Mouse (Mus musculus): ENCODE data around the gene Nhlrc3.

The Nhlrc3 gene

GRCm38 (mm10) chr3:53454561-53454960 lies 8.6 kb downstream of the Nhlrc3 start:
- no peak for DNase-seq (ENCODE audit: low spot score)

GRCm38 (mm10) chr3:53454005-53454404 lies 9.1 kb downstream of the Nhlrc3 start:
- DNase-seq (ENCODE audit: low spot score): no peak

- DNase-seq (ENCODE audit: low spot score): no peak
Observed at GRCm38 (mm10) chr3:53453346-53453745, 9.8 kb downstream of the Nhlrc3 start.

GRCm38 (mm10) chr3:53452351-53452750 lies 10.8 kb downstream of the Nhlrc3 start:
- DNase-seq (ENCODE audit: low spot score): no peak

- DNase-seq (ENCODE audit: low spot score): no peak
Observed at GRCm38 (mm10) chr3:53450666-53451065, 12.5 kb downstream of the Nhlrc3 start.

- peak; percentile 75 for DNase-seq (ENCODE audit: low spot score)
Observed at GRCm38 (mm10) chr3:53448208-53448607, 14.9 kb downstream of the Nhlrc3 start.

- DNase-seq (ENCODE audit: low spot score): no peak
Observed at GRCm38 (mm10) chr3:53446801-53447200, 16.3 kb downstream of the Nhlrc3 start.

- DNase-seq (ENCODE audit: low spot score): no peak
Observed at GRCm38 (mm10) chr3:53445540-53445939, 17.6 kb downstream of the Nhlrc3 start.

- no peak for DNase-seq (ENCODE audit: low spot score)
Observed at GRCm38 (mm10) chr3:53436550-53436949, 26.6 kb downstream of the Nhlrc3 start.

- DNase-seq (ENCODE audit: low spot score): no peak
Observed at GRCm38 (mm10) chr3:53434610-53435009, 28.5 kb downstream of the Nhlrc3 start.

- DNase-seq (ENCODE audit: low spot score): no peak
Observed at GRCm38 (mm10) chr3:53423576-53423975, 39.6 kb downstream of the Nhlrc3 start.

GRCm38 (mm10) chr3:53422691-53423090 lies 40.4 kb downstream of the Nhlrc3 start:
- DNase-seq (ENCODE audit: low spot score): no peak

- DNase-seq (ENCODE audit: low spot score): no peak
Observed at GRCm38 (mm10) chr3:53421656-53422055, 41.5 kb downstream of the Nhlrc3 start.

- no peak for DNase-seq (ENCODE audit: low spot score)
Observed at GRCm38 (mm10) chr3:53417701-53418100, 45.4 kb downstream of the Nhlrc3 start.

- peak; percentile 12 for DNase-seq (ENCODE audit: low spot score)
Observed at GRCm38 (mm10) chr3:53416036-53416506, 47.1 kb downstream of the Nhlrc3 start.

- no peak for DNase-seq (ENCODE audit: low spot score)
Observed at GRCm38 (mm10) chr3:53413959-53414358, 49.2 kb downstream of the Nhlrc3 start.

- no peak for DNase-seq (ENCODE audit: low spot score)
Observed at GRCm38 (mm10) chr3:53413465-53413864, 49.7 kb downstream of the Nhlrc3 start.

- no peak for DNase-seq (ENCODE audit: low spot score)
Observed at GRCm38 (mm10) chr3:53412259-53412658, 50.9 kb downstream of the Nhlrc3 start.

- no peak for DNase-seq (ENCODE audit: low spot score)
Observed at GRCm38 (mm10) chr3:53410031-53410430, 53.1 kb downstream of the Nhlrc3 start.

GRCm38 (mm10) chr3:53407145-53407544 lies 56.0 kb downstream of the Nhlrc3 start:
- no peak for DNase-seq (ENCODE audit: low spot score)
